Mouse (Mus musculus): ENCODE results near the gene Fam98a. TPM values are rescaled to one million over a fixed set of nuclear protein-coding genes. Genes with fewer than 3 reads are reported as not detected.

The Fam98a gene
- polyA plus RNA-seq, 1 experiment from 2014 or later, result 8.7 TPM

DNA sequence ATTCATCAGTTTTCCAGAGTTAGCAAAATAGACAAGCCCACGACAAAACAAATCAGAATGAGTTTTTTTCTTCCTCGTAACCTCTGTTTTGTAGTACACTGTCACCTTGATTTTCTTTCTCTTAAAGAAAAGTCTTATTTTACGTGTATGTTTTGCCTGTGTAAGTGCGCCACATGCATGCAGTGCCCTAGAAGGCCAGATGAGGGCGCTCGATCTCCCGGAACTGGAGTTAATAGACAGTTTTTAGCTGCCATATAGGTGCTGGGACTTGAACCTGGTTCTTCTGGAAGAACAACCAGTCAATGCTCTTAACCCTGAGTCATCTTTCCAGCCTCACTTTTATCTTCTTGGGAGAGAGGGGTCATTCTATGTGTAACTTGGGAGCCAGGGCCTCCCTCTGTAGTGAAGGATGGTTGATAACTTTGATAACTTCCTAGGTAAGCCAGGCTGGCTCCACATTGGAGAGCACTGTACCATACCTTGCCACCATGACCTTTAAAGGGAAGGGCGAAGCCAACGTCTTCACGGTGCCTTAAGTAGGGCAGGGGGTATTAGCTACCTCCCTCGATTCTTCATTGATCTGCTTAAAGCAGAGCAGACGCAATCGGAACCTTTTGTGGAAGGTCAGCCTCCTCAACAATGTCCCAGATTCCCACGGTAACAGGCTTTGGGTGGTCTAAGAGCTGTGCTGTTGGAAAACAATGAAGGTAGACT lies 22.4 kb downstream of the Fam98a start:
- no peak overlapping the region for H3K4me3 ChIP-seq (ENCODE audit: low read depth, low read length)
- no peaks in the 10 kb centered on the region for H3K27me3 ChIP-seq (ENCODE audit: control insufficient read depth, insufficient read depth, low read length)
- no peak overlapping the region for H3K4me2 ChIP-seq (ENCODE audit: low read depth)
- H3K9me3 ChIP-seq (ENCODE audit: control insufficient read depth, low read length), result no peaks in the 10 kb centered on the region
- H3K9ac ChIP-seq (ENCODE audit: low read length), result no peak overlapping the region
- H3K36me3 ChIP-seq (ENCODE audit: control insufficient read depth, insufficient read depth, low read length), result no peaks in the 10 kb centered on the region
- no peak overlapping the region for H3K27ac ChIP-seq (ENCODE audit: low read depth, low read length)
- WGBS, result 92% methylated on average over 14 of the region's 14 CpGs
- DNase-seq (ENCODE audit: low spot score), result no peak
- no peak for ATAC-seq (ENCODE audit: insufficient read depth, low FRiP score, low TSS enrichment)
- no peaks in the 10 kb centered on the region for H3K4me1 ChIP-seq (ENCODE audit: control insufficient read depth, insufficient read depth, low read length)

DNA sequence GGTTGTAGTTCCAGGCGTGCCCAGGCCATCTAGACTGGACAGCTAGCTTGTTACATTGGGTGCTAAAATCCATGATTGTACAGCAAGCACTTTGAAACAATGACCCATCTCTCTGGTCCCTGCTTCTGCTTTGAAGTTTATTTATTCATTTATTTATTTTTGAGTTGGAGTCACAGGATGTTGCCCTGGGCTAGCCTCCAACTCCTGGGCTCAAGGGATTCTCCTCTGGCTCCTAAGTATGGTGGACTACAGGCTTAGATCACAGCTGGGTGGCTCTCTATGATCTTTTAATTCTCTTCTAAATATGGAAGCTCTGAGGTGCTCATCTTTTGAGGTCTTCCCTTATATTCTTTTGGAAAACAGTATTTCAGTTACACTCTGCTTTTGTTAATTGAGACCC lies 25.3 kb downstream of the Fam98a start:
- no peak overlapping the region for H3K4me3 ChIP-seq (ENCODE audit: low read depth, low read length)
- 93% methylated on average over 1 of the region's 1 CpGs for WGBS
- DNase-seq (ENCODE audit: low spot score), result no peak
- no peak for ATAC-seq (ENCODE audit: insufficient read depth, low FRiP score, low TSS enrichment)
- no peaks in the 10 kb centered on the region for H3K9me3 ChIP-seq (ENCODE audit: control insufficient read depth, low read length)
- H3K4me2 ChIP-seq (ENCODE audit: low read depth), result no peak overlapping the region
- H3K27ac ChIP-seq (ENCODE audit: low read depth, low read length), result no peak overlapping the region
- H3K4me1 ChIP-seq (ENCODE audit: control insufficient read depth, insufficient read depth, low read length), result 0 out of 2 replicates have a peak, but pooled peaks cover under 1% of the 10 kb centered on the region
- no peaks in the 10 kb centered on the region for H3K36me3 ChIP-seq (ENCODE audit: control insufficient read depth, insufficient read depth, low read length)
- H3K27me3 ChIP-seq (ENCODE audit: control insufficient read depth, insufficient read depth, low read length), result no peaks in the 10 kb centered on the region
- H3K9ac ChIP-seq (ENCODE audit: low read length), result no peak overlapping the region

DNA sequence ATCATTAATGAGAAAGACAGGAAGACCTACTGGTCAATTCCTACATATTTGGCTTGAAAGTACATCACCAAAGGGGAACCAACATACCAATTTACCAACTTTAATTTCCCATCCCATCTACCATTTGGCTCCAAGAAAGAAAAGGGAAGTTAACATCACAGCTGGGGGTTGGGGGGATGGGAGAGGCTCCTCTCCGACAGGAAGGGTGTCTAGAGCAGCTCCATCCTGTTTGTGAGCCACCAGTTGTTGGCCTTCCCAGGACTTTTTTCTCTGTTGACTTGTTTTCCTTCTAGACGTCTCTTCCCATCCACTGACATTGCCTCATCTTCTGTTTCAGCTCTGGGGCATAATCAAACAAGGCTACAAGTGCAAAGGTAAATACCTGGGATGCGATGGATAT lies 27.9 kb downstream of the Fam98a start:
- Histone ChIP-seq H3K36me3 (ENCODE audit: control insufficient read depth, insufficient read depth, low read length) (no peaks in the 10 kb centered on the region), H3K9me3 (ENCODE audit: control insufficient read depth, low read length) (no peaks in the 10 kb centered on the region), H3K4me1 (ENCODE audit: control insufficient read depth, insufficient read depth, low read length) (peaks cover 5% of the 10 kb centered on the region; the same call in 1 of the 2 replicates), H3K27ac (ENCODE audit: low read depth, low read length) (no peak overlapping the region), H3K4me2 (ENCODE audit: low read depth) (no peak overlapping the region), H3K4me3 (ENCODE audit: low read depth, low read length) (no peak overlapping the region), H3K27me3 (ENCODE audit: control insufficient read depth, insufficient read depth, low read length) (no peaks in the 10 kb centered on the region), H3K9ac (ENCODE audit: low read length) (no peak overlapping the region)
- ATAC-seq (ENCODE audit: insufficient read depth, low FRiP score, low TSS enrichment) (no peak), DNase-seq (ENCODE audit: low spot score) (no peak)
- 66% methylated on average over 3 of the region's 3 CpGs for WGBS

DNA sequence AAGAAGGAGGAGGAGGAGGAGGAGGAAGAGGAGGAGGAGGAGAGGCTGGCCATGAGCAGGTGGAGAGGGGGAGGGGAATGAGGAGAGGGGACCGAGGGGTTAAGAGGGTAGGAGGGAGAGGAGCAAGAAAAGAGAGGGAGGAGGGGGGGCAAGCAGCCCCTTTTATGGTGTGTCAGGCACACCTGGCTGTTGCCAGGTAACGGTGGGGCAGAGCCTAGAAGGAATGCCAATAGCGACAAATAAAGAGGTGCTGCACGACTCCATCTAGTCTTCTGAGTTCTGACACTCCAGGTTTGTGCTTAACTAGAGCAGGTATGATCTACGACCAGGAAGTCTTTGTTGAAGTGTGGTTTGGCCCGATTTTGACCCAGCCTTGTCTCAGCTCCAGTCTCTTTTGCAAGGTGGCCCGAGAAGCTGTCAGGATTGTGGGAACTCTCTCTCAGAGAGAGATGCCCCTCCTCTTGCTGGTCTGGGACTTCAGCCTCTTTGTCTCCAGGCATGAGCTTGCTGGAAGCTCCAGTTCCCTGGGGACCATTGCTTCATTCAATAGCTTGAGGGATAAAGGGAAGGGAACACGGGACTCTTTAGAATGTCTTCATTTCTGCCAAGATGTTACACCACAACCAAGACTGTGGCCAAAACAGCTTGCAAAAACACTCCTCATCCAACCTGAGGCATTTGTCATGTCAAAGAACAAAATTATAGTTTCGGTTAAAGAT lies 29.2 kb downstream of the Fam98a start:
- H3K36me3 ChIP-seq (ENCODE audit: control insufficient read depth, insufficient read depth, low read length), result no peaks in the 10 kb centered on the region
- no peaks in the 10 kb centered on the region for H3K27me3 ChIP-seq (ENCODE audit: control insufficient read depth, insufficient read depth, low read length)
- H3K9ac ChIP-seq (ENCODE audit: low read length), result no peak overlapping the region
- H3K4me3 ChIP-seq (ENCODE audit: low read depth, low read length), result no peak overlapping the region
- H3K4me1 ChIP-seq (ENCODE audit: control insufficient read depth, insufficient read depth, low read length), result peaks cover 5% of the 10 kb centered on the region; the same call in 1 of the 2 replicates
- 21% methylated on average over 9 of the region's 9 CpGs for WGBS
- no peak overlapping the region for H3K27ac ChIP-seq (ENCODE audit: low read depth, low read length)
- H3K9me3 ChIP-seq (ENCODE audit: control insufficient read depth, low read length), result no peaks in the 10 kb centered on the region
- ATAC-seq (ENCODE audit: insufficient read depth, low FRiP score, low TSS enrichment) (no peak), DNase-seq (ENCODE audit: low spot score) (no peak)
- H3K4me2 ChIP-seq (ENCODE audit: low read depth), result no peak overlapping the region

DNA sequence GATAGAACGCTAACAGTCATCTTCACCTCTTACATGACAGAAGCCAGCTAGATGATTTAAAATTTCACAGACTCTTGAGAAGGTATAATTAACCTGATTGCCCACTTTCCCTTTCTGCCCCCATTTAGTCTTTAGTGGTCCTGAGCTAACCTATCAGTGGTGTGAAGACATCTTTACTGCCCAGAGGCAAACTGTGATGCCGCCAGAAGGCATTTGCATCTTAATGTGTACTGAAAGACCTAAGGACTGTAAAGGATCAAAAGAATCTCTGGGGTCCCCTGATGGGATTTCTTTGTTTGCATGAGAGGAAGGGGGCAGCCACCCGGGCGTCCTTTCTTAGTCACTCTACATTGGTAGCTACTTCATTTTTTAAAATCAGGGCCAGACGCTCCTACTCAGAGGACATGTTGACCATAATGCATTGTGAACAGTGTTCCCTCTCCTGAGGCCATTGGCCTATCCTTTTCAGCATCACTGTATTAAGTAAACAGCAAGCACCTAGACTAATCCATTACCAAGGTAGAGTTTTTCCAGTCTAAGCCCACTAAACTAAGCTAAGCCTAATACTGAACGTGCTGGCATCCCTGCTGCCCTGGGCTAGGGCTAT lies 30.4 kb downstream of the Fam98a start:
- 11% methylated on average over 6 of the region's 6 CpGs for WGBS
- peaks cover 5% of the 10 kb centered on the region; the same call in 1 of the 2 replicates for H3K4me1 ChIP-seq (ENCODE audit: control insufficient read depth, insufficient read depth, low read length)
- DNase-seq (ENCODE audit: low spot score), result no peak
- no peaks in the 10 kb centered on the region for H3K27me3 ChIP-seq (ENCODE audit: control insufficient read depth, insufficient read depth, low read length)
- no peak overlapping the region for H3K4me3 ChIP-seq (ENCODE audit: low read depth, low read length)
- H3K9me3 ChIP-seq (ENCODE audit: control insufficient read depth, low read length), result no peaks in the 10 kb centered on the region
- H3K9ac ChIP-seq (ENCODE audit: low read length), result no peak overlapping the region
- H3K27ac ChIP-seq (ENCODE audit: low read depth, low read length), result no peak overlapping the region
- peak; percentile 31; the same call in 1 of the 2 replicates for ATAC-seq (ENCODE audit: insufficient read depth, low FRiP score, low TSS enrichment)
- no peaks in the 10 kb centered on the region for H3K36me3 ChIP-seq (ENCODE audit: control insufficient read depth, insufficient read depth, low read length)
- no peak overlapping the region for H3K4me2 ChIP-seq (ENCODE audit: low read depth)

DNA sequence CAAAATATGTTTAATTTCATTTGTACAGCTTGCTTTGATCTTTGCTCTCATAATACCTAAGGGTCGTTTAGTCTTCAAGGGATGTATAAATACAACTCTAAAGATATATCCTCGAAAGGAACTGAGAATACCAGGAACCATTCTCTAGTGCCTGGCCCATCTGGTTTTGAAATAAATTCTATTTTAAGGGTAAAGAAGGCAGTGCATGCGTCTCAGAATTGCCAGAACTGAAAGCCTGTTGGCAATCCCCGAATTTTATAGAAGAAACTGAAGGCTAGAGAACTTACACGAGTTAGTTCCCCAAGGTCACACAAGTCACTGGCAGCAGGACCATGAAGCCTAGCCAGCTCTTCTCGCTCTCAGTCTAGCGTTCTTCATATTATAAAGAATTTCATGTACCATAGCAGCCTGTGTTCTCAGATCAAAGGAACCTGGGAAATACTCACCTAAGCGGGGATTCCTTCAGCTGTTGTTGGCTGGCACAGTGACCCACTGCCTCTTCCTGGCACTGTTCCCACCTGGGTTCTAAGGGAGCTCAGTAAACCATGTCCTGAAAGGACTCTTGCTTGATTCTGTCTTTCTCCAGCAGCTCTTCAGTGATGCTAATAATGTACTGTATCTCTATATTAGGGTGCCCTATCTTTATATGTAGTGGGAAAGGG lies 32.4 kb downstream of the Fam98a start:
- Histone ChIP-seq H3K9me3 (ENCODE audit: control insufficient read depth, low read length) (no peaks in the 10 kb centered on the region), H3K4me1 (ENCODE audit: control insufficient read depth, insufficient read depth, low read length) (peaks cover 5% of the 10 kb centered on the region; the same call in 1 of the 2 replicates), H3K4me3 (ENCODE audit: low read depth, low read length) (no peak overlapping the region), H3K36me3 (ENCODE audit: control insufficient read depth, insufficient read depth, low read length) (no peaks in the 10 kb centered on the region), H3K27ac (ENCODE audit: low read depth, low read length) (no peak overlapping the region), H3K27me3 (ENCODE audit: control insufficient read depth, insufficient read depth, low read length) (no peaks in the 10 kb centered on the region), H3K9ac (ENCODE audit: low read length) (no peak overlapping the region), H3K4me2 (ENCODE audit: low read depth) (no peak overlapping the region)
- DNase-seq (ENCODE audit: low spot score) (no peak), ATAC-seq (ENCODE audit: insufficient read depth, low FRiP score, low TSS enrichment) (no peak)
- 81% methylated on average over 8 of the region's 8 CpGs for WGBS

DNA sequence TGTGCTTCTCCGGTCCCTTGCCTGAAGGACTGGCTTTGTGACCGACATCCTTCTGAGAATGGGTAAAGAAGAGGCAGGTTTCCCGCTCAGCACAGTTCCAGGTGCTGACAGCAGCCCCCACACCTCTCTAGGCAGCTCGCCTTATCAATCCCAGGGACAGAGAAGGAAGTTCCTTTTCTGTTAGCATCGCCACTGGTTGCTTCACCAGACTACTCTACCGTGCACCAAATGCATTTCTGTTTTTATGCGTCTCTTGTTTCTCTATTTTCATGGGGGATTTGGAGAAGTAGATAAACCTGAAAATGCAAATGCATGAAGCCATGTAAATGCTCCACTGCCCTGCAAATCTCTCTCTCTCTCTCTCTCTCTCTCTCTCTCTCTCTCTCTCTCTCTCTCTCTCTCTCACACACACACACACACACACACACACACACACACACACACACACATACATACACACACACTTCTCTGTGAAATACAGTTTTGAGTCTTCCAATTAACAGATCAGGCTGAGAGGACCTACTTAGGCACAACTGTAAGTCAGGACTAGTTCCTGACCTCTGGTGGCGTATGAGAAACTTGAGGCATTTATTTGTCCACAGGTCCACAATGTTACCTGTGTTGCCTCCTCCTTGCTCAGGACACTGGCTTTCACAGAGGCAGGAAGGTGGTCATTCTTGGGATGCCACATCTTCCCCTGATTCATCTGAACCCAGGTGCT lies 33.4 kb downstream of the Fam98a start:
- no peaks in the 10 kb centered on the region for H3K27me3 ChIP-seq (ENCODE audit: control insufficient read depth, insufficient read depth, low read length)
- 71% methylated on average over 8 of the region's 8 CpGs for WGBS
- H3K4me2 ChIP-seq (ENCODE audit: low read depth), result no peak overlapping the region
- no peaks in the 10 kb centered on the region for H3K36me3 ChIP-seq (ENCODE audit: control insufficient read depth, insufficient read depth, low read length)
- DNase-seq (ENCODE audit: low spot score), result no peak
- peaks cover 5% of the 10 kb centered on the region; the same call in 1 of the 2 replicates for H3K4me1 ChIP-seq (ENCODE audit: control insufficient read depth, insufficient read depth, low read length)
- no peaks in the 10 kb centered on the region for H3K9me3 ChIP-seq (ENCODE audit: control insufficient read depth, low read length)
- H3K4me3 ChIP-seq (ENCODE audit: low read depth, low read length), result no peak overlapping the region
- H3K27ac ChIP-seq (ENCODE audit: low read depth, low read length), result no peak overlapping the region
- H3K9ac ChIP-seq (ENCODE audit: low read length), result no peak overlapping the region
- no peak for ATAC-seq (ENCODE audit: insufficient read depth, low FRiP score, low TSS enrichment)

DNA sequence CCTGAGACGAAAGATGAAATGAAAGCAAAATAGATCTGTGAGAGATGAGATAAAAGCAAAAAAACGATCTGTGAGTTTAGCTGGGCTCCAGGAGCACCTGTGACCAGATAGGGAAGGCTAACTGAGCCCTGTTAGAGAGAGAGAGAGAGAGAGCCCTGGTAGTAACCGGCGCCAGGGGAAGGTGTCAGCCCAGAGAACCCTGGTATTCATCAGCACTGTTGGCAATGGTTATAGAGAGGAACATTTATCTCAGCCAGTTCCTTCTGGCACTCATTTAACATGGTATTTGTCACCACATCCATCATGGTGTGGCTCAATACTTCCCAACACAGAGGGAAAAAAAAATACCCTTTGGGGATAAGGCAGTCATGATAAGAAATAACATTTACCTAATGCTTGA lies 35.2 kb downstream of the Fam98a start:
- Histone ChIP-seq H3K9ac (ENCODE audit: low read length) (no peak overlapping the region), H3K9me3 (ENCODE audit: control insufficient read depth, low read length) (no peaks in the 10 kb centered on the region), H3K36me3 (ENCODE audit: control insufficient read depth, insufficient read depth, low read length) (no peaks in the 10 kb centered on the region), H3K4me2 (ENCODE audit: low read depth) (no peak overlapping the region), H3K4me1 (ENCODE audit: control insufficient read depth, insufficient read depth, low read length) (peaks cover 5% of the 10 kb centered on the region; the same call in 1 of the 2 replicates), H3K27ac (ENCODE audit: low read depth, low read length) (no peak overlapping the region), H3K4me3 (ENCODE audit: low read depth, low read length) (no peak overlapping the region), H3K27me3 (ENCODE audit: control insufficient read depth, insufficient read depth, low read length) (no peaks in the 10 kb centered on the region)
- DNase-seq (ENCODE audit: low spot score) (no peak), ATAC-seq (ENCODE audit: insufficient read depth, low FRiP score, low TSS enrichment) (no peak)
- WGBS, result 81% methylated on average over 4 of the region's 4 CpGs

Measured in neural tube, embryonic 11.5 days (tissue).